ENCODE assay signal across 11 mouse cellular contexts in genomic region chr10:84790323-84790722, GRCm38 (mm10). TPM values are rescaled to one million over a fixed set of nuclear protein-coding genes. Genes with fewer than 3 reads are reported as not detected.
"Had no signal": no experiment of that assay in that cellular context is flagged by ENCODE, and none has a peak within 500 bp of the region (broad histone marks: within the 10 kb centered on the region; RNA-seq: fewer than 3 reads in every experiment).

No protein-coding gene starts in this region.

- DNase-seq: kidney, adult 18-20 months; kidney, postnatal 10 days; kidney, postnatal 4 days; lung, adult 2 months; lung, postnatal 10 days; lung, postnatal 4 days; right cerebral cortex, adult 18-20 months; thymus, adult 2 months; thymus, postnatal 36 days had no signal

- ATAC-seq: midbrain, embryonic 16.5 days had no signal

RNA-seq across cellular contexts. Expression of gene Rfx4, which starts 34.5 kb away (rescaled TPM):
- total RNA-seq: megakaryocyte-erythroid progenitor cell, adult 5-6 weeks had no signal
